Mouse (Mus musculus): ENCODE measurements at regions not wholly inside any gene's neighbourhood (a gene's known extent, or its start where the extent isn't known, plus 50 kb on each side); places are given as distances from the start of the nearest gene placed in this dataset.
"Not testable (repeated sequence)": the region's sequence is repeated elsewhere in the genome, so short reads cannot be mapped to it uniquely, and the experiment has no call there.

GRCm38 (mm10) chr5:117000770-117001201 lies 115.1 kb downstream of the Suds3 start:
- DNase-seq (ENCODE audit: low spot score), result peak; percentile 71
- no peak for ATAC-seq (ENCODE audit: low FRiP score)
- no peaks in the 10 kb centered on the region for H3K27me3 ChIP-seq (ENCODE audit: insufficient read depth, low read length)
- 0 out of 2 replicates have a peak, but pooled peaks cover 3% of the 10 kb centered on the region for H3K4me1 ChIP-seq (ENCODE audit: insufficient read depth, low read length)
- H3K9me3 ChIP-seq (ENCODE audit: low read length), result no peaks in the 10 kb centered on the region
- TF ChIP-seq CTCF (IDR thresholded peaks at IDR 0.05), result 0 out of 2 replicates have a peak, but pooled peaks have one; percentile 3
- H3K9ac ChIP-seq (replicated peaks; ENCODE audit: low read length, poor library complexity, severe bottlenecking), result no peak overlapping the region
- H3K36me3 ChIP-seq (ENCODE audit: insufficient read depth, low read length), result no peaks in the 10 kb centered on the region
- H3K4me2 ChIP-seq (ENCODE audit: low read depth, low read length, poor library complexity, severe bottlenecking), result peak overlapping the region; percentile 26; the same call in 1 of the 2 replicates
- WGBS, result 26% methylated on average over 20 of the region's 20 CpGs
- H3K27ac ChIP-seq (ENCODE audit: low read depth, low read length), result 0 out of 2 replicates have a peak overlapping the region, but pooled peaks have one; percentile 38
- no peak overlapping the region for H3K4me3 ChIP-seq (ENCODE audit: low read depth, low read length)

DNA sequence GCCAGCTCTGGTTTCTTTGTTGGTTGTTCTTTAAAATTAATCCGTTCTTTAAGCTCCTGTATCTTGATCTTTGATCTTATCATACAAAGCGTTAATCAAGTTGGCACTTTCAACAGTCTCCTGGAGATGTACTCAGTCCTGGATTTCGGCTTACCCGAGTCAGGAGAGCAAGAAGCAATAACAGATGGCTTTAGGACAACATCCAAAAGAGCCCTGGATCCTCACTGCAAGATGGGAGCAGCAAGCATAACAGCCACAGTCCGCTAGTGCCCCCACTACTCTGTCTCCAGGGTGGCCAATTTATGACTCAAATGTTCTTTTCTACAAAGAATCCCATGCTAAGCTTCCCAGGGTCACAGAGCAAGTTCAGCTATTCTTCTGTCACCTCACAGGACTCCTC lies 121.4 kb downstream of the Suds3 start:
- Histone ChIP-seq H3K4me1 (ENCODE audit: insufficient read depth, low read length) (no peaks in the 10 kb centered on the region), H3K4me2 (ENCODE audit: low read depth, low read length, poor library complexity, severe bottlenecking) (no peak overlapping the region), H3K36me3 (ENCODE audit: insufficient read depth, low read length) (no peaks in the 10 kb centered on the region), H3K4me3 (ENCODE audit: low read depth, low read length) (no peak overlapping the region), H3K9me3 (ENCODE audit: low read length) (no peaks in the 10 kb centered on the region), H3K27me3 (ENCODE audit: insufficient read depth, low read length) (no peaks in the 10 kb centered on the region), H3K27ac (ENCODE audit: low read depth, low read length) (no peak overlapping the region), H3K9ac (replicated peaks; ENCODE audit: low read length, poor library complexity, severe bottlenecking) (no peak overlapping the region)
- DNase-seq (ENCODE audit: low spot score) (peak; percentile 16), ATAC-seq (ENCODE audit: low FRiP score) (no peak)
- TF ChIP-seq CTCF (IDR thresholded peaks at IDR 0.05), result no peak
- WGBS, result 67% methylated on average over 5 of the region's 5 CpGs

DNA sequence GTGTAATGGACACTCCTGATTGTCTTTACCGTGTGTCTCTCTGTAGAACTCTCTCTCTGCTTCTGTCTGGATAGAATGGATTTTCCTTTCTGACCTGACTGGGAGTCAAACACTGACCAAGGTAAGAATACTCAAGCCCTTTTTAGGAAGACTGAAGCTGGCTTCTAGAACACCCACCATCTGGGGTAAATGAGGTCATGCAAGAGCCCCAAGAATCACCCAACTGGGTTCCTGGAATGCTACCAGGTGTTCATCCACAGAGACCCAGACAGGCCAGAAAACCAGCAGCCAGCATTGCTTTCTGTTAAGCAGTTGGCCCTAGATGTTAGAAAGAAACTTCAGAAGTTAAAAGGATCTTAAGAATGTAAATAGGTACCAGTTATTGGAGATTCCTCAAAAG lies 122.2 kb downstream of the Suds3 start:
- no peaks in the 10 kb centered on the region for H3K27me3 ChIP-seq (ENCODE audit: insufficient read depth, low read length)
- H3K4me2 ChIP-seq (ENCODE audit: low read depth, low read length, poor library complexity, severe bottlenecking), result no peak overlapping the region
- H3K4me3 ChIP-seq (ENCODE audit: low read depth, low read length), result no peak overlapping the region
- no peak for ATAC-seq (ENCODE audit: low FRiP score)
- no peaks in the 10 kb centered on the region for H3K9me3 ChIP-seq (ENCODE audit: low read length)
- no peak for TF ChIP-seq CTCF (IDR thresholded peaks at IDR 0.05)
- no peak overlapping the region for H3K27ac ChIP-seq (ENCODE audit: low read depth, low read length)
- WGBS, result 89% methylated on average over 1 of the region's 1 CpGs
- H3K36me3 ChIP-seq (ENCODE audit: insufficient read depth, low read length), result no peaks in the 10 kb centered on the region
- DNase-seq (ENCODE audit: low spot score), result no peak
- no peaks in the 10 kb centered on the region for H3K4me1 ChIP-seq (ENCODE audit: insufficient read depth, low read length)
- H3K9ac ChIP-seq (replicated peaks; ENCODE audit: low read length, poor library complexity, severe bottlenecking), result no peak overlapping the region

DNA sequence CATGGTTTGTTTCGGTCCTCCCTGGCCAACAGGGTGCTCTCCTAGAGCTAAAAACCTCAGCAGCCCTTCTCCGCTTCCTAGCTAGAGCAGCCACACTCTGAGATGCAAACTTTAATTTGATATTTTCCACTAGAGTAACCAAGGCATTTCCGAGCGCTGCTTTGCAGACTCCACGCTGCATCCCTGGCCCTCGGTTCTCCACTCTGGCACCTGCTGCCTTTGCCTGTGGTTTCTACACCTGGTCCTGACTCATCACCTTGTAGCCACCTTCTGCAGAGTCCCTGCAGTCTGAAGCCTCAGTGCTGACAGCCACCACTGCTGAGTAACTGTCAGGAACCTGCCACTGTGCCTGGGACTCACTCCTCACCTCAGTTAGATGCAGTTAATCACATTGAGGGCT lies 124.5 kb downstream of the Suds3 start:
- no peaks in the 10 kb centered on the region for H3K36me3 ChIP-seq (ENCODE audit: insufficient read depth, low read length)
- no peaks in the 10 kb centered on the region for H3K4me1 ChIP-seq (ENCODE audit: insufficient read depth, low read length)
- H3K4me3 ChIP-seq (ENCODE audit: low read depth, low read length), result no peak overlapping the region
- no peak for TF ChIP-seq CTCF (IDR thresholded peaks at IDR 0.05)
- no peak overlapping the region for H3K4me2 ChIP-seq (ENCODE audit: low read depth, low read length, poor library complexity, severe bottlenecking)
- ATAC-seq (ENCODE audit: low FRiP score) (no peak), DNase-seq (ENCODE audit: low spot score) (peak; percentile 14)
- H3K9ac ChIP-seq (replicated peaks; ENCODE audit: low read length, poor library complexity, severe bottlenecking), result no peak overlapping the region
- whole genome bisulfite sequencing, result 82% methylated on average over 6 of the region's 6 CpGs
- no peak overlapping the region for H3K27ac ChIP-seq (ENCODE audit: low read depth, low read length)
- no peaks in the 10 kb centered on the region for H3K27me3 ChIP-seq (ENCODE audit: insufficient read depth, low read length)
- H3K9me3 ChIP-seq (ENCODE audit: low read length), result no peaks in the 10 kb centered on the region

- not testable (repeated sequence) for DNase-seq (ENCODE audit: low spot score); H3K9ac ChIP-seq (replicated peaks; ENCODE audit: low read length, poor library complexity, severe bottlenecking); H3K4me3 ChIP-seq (ENCODE audit: low read depth, low read length); H3K27ac ChIP-seq (ENCODE audit: low read depth, low read length); H3K27me3 ChIP-seq (ENCODE audit: insufficient read depth, low read length); ATAC-seq (ENCODE audit: low FRiP score); H3K36me3 ChIP-seq (ENCODE audit: insufficient read depth, low read length); H3K4me2 ChIP-seq (ENCODE audit: low read depth, low read length, poor library complexity, severe bottlenecking); H3K9me3 ChIP-seq (ENCODE audit: low read length); H3K4me1 ChIP-seq (ENCODE audit: insufficient read depth, low read length)
- 85% methylated on average over 4 of the region's 4 CpGs for WGBS
Measured at GRCm38 (mm10) chr5:116971474-116971873, 144.4 kb downstream of the Suds3 start.

GRCm38 (mm10) chr5:116964171-116964570 lies 151.7 kb downstream of the Suds3 start:
- no peak overlapping the region for H3K9ac ChIP-seq (replicated peaks; ENCODE audit: low read length, poor library complexity, severe bottlenecking)
- TF ChIP-seq CTCF (IDR thresholded peaks at IDR 0.05), result no peak
- no peak overlapping the region for H3K4me3 ChIP-seq (ENCODE audit: low read depth, low read length)
- no peak for DNase-seq (ENCODE audit: low spot score)
- ATAC-seq (ENCODE audit: low FRiP score), result no peak
- H3K36me3 ChIP-seq (ENCODE audit: insufficient read depth, low read length), result no peaks in the 10 kb centered on the region
- H3K4me2 ChIP-seq (ENCODE audit: low read depth, low read length, poor library complexity, severe bottlenecking), result no peak overlapping the region
- H3K27ac ChIP-seq (ENCODE audit: low read depth, low read length), result no peak overlapping the region
- H3K27me3 ChIP-seq (ENCODE audit: insufficient read depth, low read length), result no peaks in the 10 kb centered on the region
- whole genome bisulfite sequencing, result 79% methylated on average over 7 of the region's 7 CpGs
- H3K4me1 ChIP-seq (ENCODE audit: insufficient read depth, low read length), result no peaks in the 10 kb centered on the region
- no peaks in the 10 kb centered on the region for H3K9me3 ChIP-seq (ENCODE audit: low read length)

Data from midbrain, postnatal 0 days (tissue).